Mouse (Mus musculus) forebrain, postnatal 0 days (tissue): ENCODE measurements at regions not wholly inside any gene's neighbourhood (a gene's known extent, or its start where the extent isn't known, plus 50 kb on each side); places are given as distances from the start of the nearest gene placed in this dataset.

ENCODE experiments used
- ATAC-seq: fragments of 200-750 bp; cut with Nextera tagmentation; 2 replicates; pipeline ENCODE4 v1.8.0; 2017; ENCODE audit warnings: mild to moderate bottlenecking, moderate library complexity
- DNase-seq: peaks from one replicate; pipeline ENCODE4 v3.0.0-alpha.2; 2015
- H3K27ac ChIP-seq: fragments of 300-500 bp; sonication (generic); 2 replicates; pipeline ENCODE4 v1.5.1; 2014; ENCODE audit warnings: low read depth, mild to moderate bottlenecking, antibody characterized with exemption, low read length, moderate library complexity, mixed read lengths
- H3K27me3 ChIP-seq: fragments of 300-500 bp; sonication (generic); 2 replicates; pipeline ENCODE4 v1.6.1; 2014; ENCODE audit warnings: mild to moderate bottlenecking, low read length, mixed read lengths; ENCODE audit not compliant: insufficient read depth
- H3K36me3 ChIP-seq: fragments of 300-500 bp; sonication (generic); 2 replicates; pipeline ENCODE4 v1.6.1; 2014; ENCODE audit warnings: mild to moderate bottlenecking, moderate library complexity; ENCODE audit not compliant: insufficient read depth
- H3K4me1 ChIP-seq: fragments of 300-500 bp; sonication (generic); 2 replicates; pipeline ENCODE4 v1.6.1; 2014; ENCODE audit warnings: antibody characterized with exemption; ENCODE audit not compliant: insufficient read depth
- H3K4me2 ChIP-seq: fragments of 300-500 bp; sonication (generic); 2 replicates; pipeline ENCODE4 v1.6.1; 2014; ENCODE audit warnings: low read depth, mild to moderate bottlenecking, moderate library complexity
- H3K4me3 ChIP-seq: fragments of 300-500 bp; sonication (generic); 2 replicates; pipeline ENCODE4 v1.5.1; 2014; ENCODE audit warnings: low read depth, low read length, mixed read lengths
- H3K9ac ChIP-seq: fragments of 300-500 bp; sonication (generic); 2 replicates; pipeline ENCODE4 v1.6.1; 2014; ENCODE audit warnings: mild to moderate bottlenecking
- H3K9me3 ChIP-seq: fragments of 300-500 bp; sonication (generic); 2 replicates; pipeline ENCODE4 v1.6.1; 2016; ENCODE audit warnings: low read length
- CTCF ChIP-seq: sonication (generic); IDR thresholded peaks from 2 replicates; pipeline ENCODE4 v1.5.1; 2016; ENCODE audit warnings: antibody characterized with exemption, control low read depth, low read depth
- WGBS: fragments of 180-500 bp; shearing (Covaris S2); extraction: QIAGEN DNeasy Blood & Tissue Kit; methylation state at CpG from one replicate; pipeline ENCODE4 v1.1.7; 2014; 5-methylcytosine and 5-hydroxymethylcytosine counted together

- Histone ChIP-seq H3K36me3 (no peaks in the 10 kb centered on the region), H3K9ac (no peak overlapping the region), H3K9me3 (no peaks in the 10 kb centered on the region), H3K4me1 (no peaks in the 10 kb centered on the region), H3K27ac (no peak overlapping the region), H3K4me2 (no peak overlapping the region), H3K27me3 (no peaks in the 10 kb centered on the region), H3K4me3 (no peak overlapping the region)
- no peak for TF ChIP-seq CTCF
- 77% methylated on average over 5 of the region's 5 CpGs for WGBS
- ATAC-seq = peak; percentile 32
- DNase-seq = no peak
Observed at GRCm38 (mm10) chr10:21695185-21695584, 102.2 kb downstream of the 1700020N01Rik start.

- Histone ChIP-seq H3K36me3 (no peaks in the 10 kb centered on the region), H3K27me3 (no peaks in the 10 kb centered on the region), H3K4me1 (0 out of 2 replicates have a peak, but pooled peaks cover 3% of the 10 kb centered on the region), H3K9ac (no peak overlapping the region), H3K27ac (no peak overlapping the region), H3K9me3 (no peaks in the 10 kb centered on the region), H3K4me3 (no peak overlapping the region), H3K4me2 (no peak overlapping the region)
- no peak for DNase-seq
- TF ChIP-seq CTCF = no peak
- WGBS = 94% methylated on average over 5 of the region's 5 CpGs
- ATAC-seq = no peak
Observed at GRCm38 (mm10) chr10:21696671-21697070, 103.7 kb downstream of the 1700020N01Rik start.

- 0 out of 2 replicates have a peak, but pooled peaks cover 3% of the 10 kb centered on the region for H3K4me1 ChIP-seq
- H3K27ac ChIP-seq = peak overlapping the region; percentile 37; the same call in 1 of the 2 replicates
- H3K36me3 ChIP-seq = no peaks in the 10 kb centered on the region
- H3K4me2 ChIP-seq = no peak overlapping the region
- no peak overlapping the region for H3K4me3 ChIP-seq
- no peaks in the 10 kb centered on the region for H3K9me3 ChIP-seq
- no peaks in the 10 kb centered on the region for H3K27me3 ChIP-seq
- no peak for TF ChIP-seq CTCF
- 22% methylated on average over 3 of the region's 3 CpGs for WGBS
- no peak overlapping the region for H3K9ac ChIP-seq
- DNase-seq (no peak), ATAC-seq (0 out of 2 replicates have a peak, but pooled peaks have one; percentile 10)
Observed at GRCm38 (mm10) chr10:21701580-21701979, 108.6 kb downstream of the 1700020N01Rik start.

DNA sequence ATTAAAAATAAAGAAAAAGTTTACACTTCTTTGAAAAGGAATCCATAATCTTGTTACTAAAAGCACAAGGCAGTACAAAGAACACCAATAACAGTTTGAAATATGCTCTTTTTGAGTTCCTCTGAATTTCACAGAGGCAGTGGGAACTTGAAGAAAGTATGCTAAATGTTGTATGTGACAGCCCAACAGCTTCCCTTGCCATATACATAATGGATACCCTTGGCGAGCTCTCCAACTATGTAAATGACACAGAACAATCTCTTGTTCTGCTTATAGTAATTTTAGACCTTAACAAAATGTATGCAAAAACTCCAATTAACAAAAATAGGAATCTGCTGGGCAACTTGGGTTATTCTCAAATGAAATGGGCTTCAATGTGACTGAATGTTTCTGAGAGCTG, 109.2 kb downstream of the 1700020N01Rik start:
- whole genome bisulfite sequencing = 37% methylated on average over 1 of the region's 1 CpGs
- DNase-seq = peak; percentile 45
- H3K36me3 ChIP-seq = no peaks in the 10 kb centered on the region

DNA sequence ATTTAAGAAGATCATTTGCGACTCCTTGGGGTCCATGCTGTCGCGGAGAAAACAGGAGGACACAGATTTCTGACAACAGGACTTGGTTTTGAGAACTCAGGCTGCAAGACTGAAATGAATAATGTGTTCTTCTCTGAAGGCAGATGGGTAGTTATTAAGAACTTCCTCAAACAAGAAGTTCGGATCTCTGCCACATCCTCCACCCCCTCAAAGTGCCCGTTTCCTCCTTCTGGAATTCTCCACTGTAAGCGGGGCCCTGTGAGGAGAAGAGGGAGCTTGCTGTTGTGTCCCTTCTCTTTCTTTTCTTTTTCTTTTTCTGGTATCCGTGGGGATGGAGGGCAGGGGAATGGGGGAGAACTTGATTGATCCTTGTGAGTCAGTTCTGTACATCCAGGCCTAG, 118.9 kb downstream of the 1700020N01Rik start:
- 60% methylated on average over 7 of the region's 7 CpGs for WGBS
- TF ChIP-seq CTCF = no peak

More for the DNA sequence above, 109.2 kb downstream of the 1700020N01Rik start:
- Histone ChIP-seq H3K4me3 (no peak overlapping the region), H3K4me1 (0 out of 2 replicates have a peak, but pooled peaks cover 3% of the 10 kb centered on the region), H3K9me3 (no peaks in the 10 kb centered on the region), H3K27ac (no peak overlapping the region), H3K27me3 (no peaks in the 10 kb centered on the region), H3K9ac (no peak overlapping the region), H3K4me2 (no peak overlapping the region)
- peak; percentile 89 for ATAC-seq
- TF ChIP-seq CTCF = no peak

GRCm38 (mm10) chr10:21712828-21713227, 119.9 kb downstream of the 1700020N01Rik start:
- ATAC-seq = no peak
- H3K9me3 ChIP-seq = no peaks in the 10 kb centered on the region
- no peaks in the 10 kb centered on the region for H3K36me3 ChIP-seq
- no peak for TF ChIP-seq CTCF
- H3K27ac ChIP-seq = no peak overlapping the region
- H3K4me1 ChIP-seq = no peaks in the 10 kb centered on the region
- 82% methylated on average over 3 of the region's 3 CpGs for WGBS
- H3K9ac ChIP-seq = no peak overlapping the region
- no peaks in the 10 kb centered on the region for H3K27me3 ChIP-seq
- DNase-seq = no peak
- H3K4me2 ChIP-seq = no peak overlapping the region
- no peak overlapping the region for H3K4me3 ChIP-seq

More for the DNA sequence above, 118.9 kb downstream of the 1700020N01Rik start:
- no peaks in the 10 kb centered on the region for H3K9me3 ChIP-seq
- no peaks in the 10 kb centered on the region for H3K36me3 ChIP-seq
- no peak overlapping the region for H3K4me2 ChIP-seq
- no peak overlapping the region for H3K4me3 ChIP-seq
- H3K27me3 ChIP-seq = no peaks in the 10 kb centered on the region
- no peak for DNase-seq
- no peak for ATAC-seq
- H3K27ac ChIP-seq = no peak overlapping the region
- no peaks in the 10 kb centered on the region for H3K4me1 ChIP-seq
- H3K9ac ChIP-seq = no peak overlapping the region

- no peak overlapping the region for H3K9ac ChIP-seq
- no peaks in the 10 kb centered on the region for H3K36me3 ChIP-seq
- 87% methylated on average over 3 of the region's 3 CpGs for WGBS
- ATAC-seq (no peak), DNase-seq (no peak)
- H3K4me3 ChIP-seq = no peak overlapping the region
- no peak for TF ChIP-seq CTCF
- no peaks in the 10 kb centered on the region for H3K27me3 ChIP-seq
- no peaks in the 10 kb centered on the region for H3K4me1 ChIP-seq
- H3K9me3 ChIP-seq = no peaks in the 10 kb centered on the region
- H3K27ac ChIP-seq = no peak overlapping the region
- H3K4me2 ChIP-seq = no peak overlapping the region
Observed at GRCm38 (mm10) chr10:21715436-21715835, 122.5 kb downstream of the 1700020N01Rik start.
